Mouse (Mus musculus) heart, postnatal 0 days (tissue): ENCODE data around the gene Bdnf.

Source experiments
- CTCF ChIP-seq: IDR thresholded peaks from 2 replicates; pipeline ENCODE4 v1.5.1; 2016; ENCODE audit warnings: antibody characterized with exemption, control low read depth, low read depth
- EP300 ChIP-seq: IDR thresholded peaks from 2 replicates; pipeline ENCODE4 v1.6.1; 2016; ENCODE audit warnings: antibody characterized with exemption, low read depth

DNA sequence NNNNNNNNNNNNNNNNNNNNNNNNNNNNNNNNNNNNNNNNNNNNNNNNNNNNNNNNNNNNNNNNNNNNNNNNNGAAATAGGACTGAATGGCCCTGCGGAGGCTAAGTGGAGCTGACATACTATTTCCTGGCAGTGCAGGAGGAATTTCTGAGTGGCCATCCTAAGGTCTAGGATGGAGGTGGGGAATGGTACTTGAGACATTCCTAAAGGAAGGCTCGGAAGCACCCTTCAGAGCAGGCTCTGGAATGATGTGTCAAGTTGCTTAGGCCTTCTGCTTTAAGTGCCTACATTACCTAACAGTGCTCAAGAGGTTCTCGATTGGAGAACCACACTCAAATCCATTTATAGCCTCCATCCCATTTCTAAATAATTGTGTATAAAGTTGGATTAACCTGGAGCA lies 50.8 kb downstream of the Bdnf start:
- TF ChIP-seq CTCF (no peak), EP300 (no peak)
